Mouse (Mus musculus): ENCODE measurements around the gene Kcnk7. TPM values are rescaled to one million over a fixed set of nuclear protein-coding genes. Genes with fewer than 3 reads are reported as not detected.
A peak's percentile ranks its signal among the peaks of the same experiment; 100 is the strongest.

Gene Kcnk7
- polyA plus RNA-seq, 1 experiment from 2014 or later, result 0.33 TPM

- ATAC-seq (replicated peaks), result no peak
- Histone ChIP-seq H3K4me1 (peaks cover 49% of the 10 kb centered on the region), H3K27ac (replicated peaks) (no peak overlapping the region)
Observed at GRCm38 (mm10) chr19:5745756-5746710, 41.9 kb downstream of the Kcnk7 start.

GRCm38 (mm10) chr19:5746907-5747363 is 42.8 kb downstream of the Kcnk7 start:
- Histone ChIP-seq H3K27me3 (peaks cover 29% of the 10 kb centered on the region), H3K9ac (replicated peaks) (no peak overlapping the region), H3K36me3 (no peaks in the 10 kb centered on the region), H3K4me1 (peaks cover 49% of the 10 kb centered on the region), H3K9me3 (no peaks in the 10 kb centered on the region), H3K27ac (replicated peaks) (no peak overlapping the region), H3K4me3 (no peak overlapping the region), H3K4me2 (replicated peaks) (no peak overlapping the region)
- ATAC-seq (replicated peaks), result no peak
- 40% methylated on average over 12 of the region's 12 CpGs for WGBS

More at GRCm38 (mm10) chr19:5745756-5746710, 41.9 kb downstream of the Kcnk7 start:
- Histone ChIP-seq H3K36me3 (no peaks in the 10 kb centered on the region), H3K9me3 (no peaks in the 10 kb centered on the region), H3K4me2 (replicated peaks) (peak overlapping the region; percentile 46), H3K27me3 (peaks cover 24% of the 10 kb centered on the region), H3K9ac (replicated peaks) (peak overlapping the region; percentile 10), H3K4me3 (peak overlapping the region; percentile 21)
- 4% methylated on average over 35 of the region's 36 CpGs for WGBS

- Histone ChIP-seq H3K9me3 (no peaks in the 10 kb centered on the region), H3K4me3 (no peak overlapping the region), H3K27me3 (peaks cover 28% of the 10 kb centered on the region), H3K4me2 (replicated peaks) (no peak overlapping the region), H3K4me1 (peaks cover 29% of the 10 kb centered on the region), H3K27ac (replicated peaks) (no peak overlapping the region), H3K9ac (replicated peaks) (no peak overlapping the region), H3K36me3 (no peaks in the 10 kb centered on the region)
- WGBS, result 80% methylated on average over 6 of the region's 6 CpGs
- ATAC-seq (replicated peaks), result no peak
Observed at GRCm38 (mm10) chr19:5749476-5749875, 45.3 kb downstream of the Kcnk7 start.

- peaks cover 27% of the 10 kb centered on the region for H3K27me3 ChIP-seq
- H3K27ac ChIP-seq (replicated peaks), result no peak overlapping the region
- H3K4me1 ChIP-seq, result peaks cover 19% of the 10 kb centered on the region
- no peaks in the 10 kb centered on the region for H3K9me3 ChIP-seq
- no peak overlapping the region for H3K4me2 ChIP-seq (replicated peaks)
- no peak overlapping the region for H3K9ac ChIP-seq (replicated peaks)
- no peak for ATAC-seq (replicated peaks)
- no peak overlapping the region for H3K4me3 ChIP-seq
- no peaks in the 10 kb centered on the region for H3K36me3 ChIP-seq
- 13% methylated on average over 22 of the region's 22 CpGs for WGBS
Observed at GRCm38 (mm10) chr19:5750951-5751350, 46.8 kb downstream of the Kcnk7 start.

- Histone ChIP-seq H3K36me3 (no peaks in the 10 kb centered on the region), H3K4me1 (peaks cover 17% of the 10 kb centered on the region), H3K9me3 (no peaks in the 10 kb centered on the region), H3K4me2 (replicated peaks) (no peak overlapping the region), H3K9ac (replicated peaks) (no peak overlapping the region), H3K27ac (replicated peaks) (no peak overlapping the region), H3K4me3 (no peak overlapping the region), H3K27me3 (peaks cover 34% of the 10 kb centered on the region)
- 9% methylated on average over 20 of the region's 20 CpGs for WGBS
- no peak for ATAC-seq (replicated peaks)
Observed at GRCm38 (mm10) chr19:5751742-5752141, 47.6 kb downstream of the Kcnk7 start.

- H3K9ac ChIP-seq (replicated peaks), result peak overlapping the region; percentile 13; the same call in 1 of the 2 replicates
- 0 out of 2 replicates have a peak overlapping the region, but pooled peaks have one; percentile 2 for H3K4me3 ChIP-seq
- WGBS, result 9% methylated on average over 29 of the region's 29 CpGs
Observed at GRCm38 (mm10) chr19:5756321-5756985, 52.3 kb downstream of the Kcnk7 start.

More at GRCm38 (mm10) chr19:5756321-5756985, 52.3 kb downstream of the Kcnk7 start:
- Histone ChIP-seq H3K27ac (replicated peaks) (no peak overlapping the region), H3K4me2 (replicated peaks) (peak overlapping the region; percentile 30), H3K9me3 (no peaks in the 10 kb centered on the region), H3K4me1 (peaks cover 17% of the 10 kb centered on the region), H3K27me3 (peaks cover 26% of the 10 kb centered on the region), H3K36me3 (peaks cover 42% of the 10 kb centered on the region)
- ATAC-seq (replicated peaks), result peak; percentile 64; the same call in 1 of the 2 replicates

Small RNA genes within 50 kb of the gene (microRNA-seq; reads per million reads assigned to microRNA genes)
- gene Mir6987, result not detected

Other genes starting within 250 kb of the Kcnk7 start
- gene Ccdc85b, start 246.5 kb upstream of the Kcnk7 start, polyA plus RNA-seq (2015; fragmentation: Nextera tagmentation; extraction: Ambion mirVana), result 10.7 and 11.4 TPM in 2 replicates
- gene Fibp, start 243.8 kb upstream of the Kcnk7 start, polyA plus RNA-seq (2015; fragmentation: Nextera tagmentation; extraction: Ambion mirVana), result 160 and 184 TPM in 2 replicates
- 4.4 and 4.8 TPM in 2 replicates for gene Ctsw, start 235.9 kb upstream of the Kcnk7 start, polyA plus RNA-seq (2015; fragmentation: Nextera tagmentation; extraction: Ambion mirVana)
- 30.1 TPM in 2 replicates for gene Efemp2, start 230.4 kb upstream of the Kcnk7 start, polyA plus RNA-seq (2015; fragmentation: Nextera tagmentation; extraction: Ambion mirVana)
- 55.3 and 60.7 TPM in 2 replicates for gene Mus81, start 216.0 kb upstream of the Kcnk7 start, polyA plus RNA-seq (2015; fragmentation: Nextera tagmentation; extraction: Ambion mirVana)
- 3,659 and 3,744 TPM in 2 replicates for gene Cfl1, start 213.9 kb upstream of the Kcnk7 start, polyA plus RNA-seq (2015; fragmentation: Nextera tagmentation; extraction: Ambion mirVana)
- gene 1700020D05Rik, start 200.6 kb upstream of the Kcnk7 start, polyA plus RNA-seq (2015; fragmentation: Nextera tagmentation; extraction: Ambion mirVana), result 0.39 and 0.49 TPM in 2 replicates
- gene Snx32, start 193.8 kb upstream of the Kcnk7 start, polyA plus RNA-seq (2015; fragmentation: Nextera tagmentation; extraction: Ambion mirVana), result 71.9 and 72.8 TPM in 2 replicates
- not detected in 2 replicates for gene Ovol1, start 143.7 kb upstream of the Kcnk7 start, polyA plus RNA-seq (2015; fragmentation: Nextera tagmentation; extraction: Ambion mirVana)
- 2.2 and 2.3 TPM in 2 replicates for gene Ap5b1, start 136.3 kb upstream of the Kcnk7 start, polyA plus RNA-seq (2015; fragmentation: Nextera tagmentation; extraction: Ambion mirVana)
- 93.4 and 99.8 TPM in 2 replicates for gene Rnaseh2c, start 102.5 kb upstream of the Kcnk7 start, polyA plus RNA-seq (2015; fragmentation: Nextera tagmentation; extraction: Ambion mirVana)
- gene Kat5, start 94.1 kb upstream of the Kcnk7 start, polyA plus RNA-seq (2015; fragmentation: Nextera tagmentation; extraction: Ambion mirVana), result 75.9 and 76.9 TPM in 2 replicates
- gene Rela, start 66.9 kb upstream of the Kcnk7 start, polyA plus RNA-seq (2015; fragmentation: Nextera tagmentation; extraction: Ambion mirVana), result 34.7 and 38.3 TPM in 2 replicates
- 14.1 and 15.5 TPM in 2 replicates for gene Sipa1, start 40.7 kb upstream of the Kcnk7 start, polyA plus RNA-seq (2015; fragmentation: Nextera tagmentation; extraction: Ambion mirVana)
- 12.2 and 13.0 TPM in 2 replicates for gene Map3k11, start 15.6 kb upstream of the Kcnk7 start, polyA plus RNA-seq (2015; fragmentation: Nextera tagmentation; extraction: Ambion mirVana)
- gene Pcnx3, start 15.5 kb upstream of the Kcnk7 start, polyA plus RNA-seq (2015; fragmentation: Nextera tagmentation; extraction: Ambion mirVana), result 27.6 and 29.1 TPM in 2 replicates
- gene Ehbp1l1, start 21.9 kb downstream of the Kcnk7 start, polyA plus RNA-seq (2015; fragmentation: Nextera tagmentation; extraction: Ambion mirVana), result 11.1 and 13.3 TPM in 2 replicates
- 190 and 200 TPM in 2 replicates for gene Fam89b, start 25.3 kb downstream of the Kcnk7 start, polyA plus RNA-seq (2015; fragmentation: Nextera tagmentation; extraction: Ambion mirVana)
- 10.6 and 14.3 TPM in 2 replicates for gene Ltbp3, start 36.5 kb downstream of the Kcnk7 start, polyA plus RNA-seq (2015; fragmentation: Nextera tagmentation; extraction: Ambion mirVana)
- 66.9 and 67.9 TPM in 2 replicates for gene Scyl1, start 67.1 kb downstream of the Kcnk7 start, polyA plus RNA-seq (2015; fragmentation: Nextera tagmentation; extraction: Ambion mirVana)
- gene Frmd8, start 170.9 kb downstream of the Kcnk7 start, polyA plus RNA-seq (2015; fragmentation: Nextera tagmentation; extraction: Ambion mirVana), result 19.5 and 23.3 TPM in 2 replicates
- gene Slc25a45, start 173.4 kb downstream of the Kcnk7 start, polyA plus RNA-seq (2015; fragmentation: Nextera tagmentation; extraction: Ambion mirVana), result 1.2 and 1.7 TPM in 2 replicates
- gene Tigd3, start 189.8 kb downstream of the Kcnk7 start, polyA plus RNA-seq (2015; fragmentation: Nextera tagmentation; extraction: Ambion mirVana), result 12.9 and 14.3 TPM in 2 replicates
- 120 and 137 TPM in 2 replicates for gene Dpf2, start 208.6 kb downstream of the Kcnk7 start, polyA plus RNA-seq (2015; fragmentation: Nextera tagmentation; extraction: Ambion mirVana)
- gene Cdc42ep2, start 220.4 kb downstream of the Kcnk7 start, polyA plus RNA-seq (2015; fragmentation: Nextera tagmentation; extraction: Ambion mirVana), result 9.1 and 10.1 TPM in 2 replicates

Measured in forebrain, embryonic 15.5 days (tissue).